Mouse (Mus musculus): ENCODE results near the gene R3hdml. TPM values are rescaled to one million over a fixed set of nuclear protein-coding genes. Genes with fewer than 3 reads are reported as not detected.

Gene R3hdml
- polyA plus RNA-seq, 1 experiment, result 44.0 TPM

GRCm38 (mm10) chr2:163480191-163480825 lies 11.8 kb upstream of the R3hdml start:
- no peaks in the 10 kb centered on the region for H3K79me2 ChIP-seq (ENCODE audit: control insufficient read depth, insufficient read depth)
- no peaks in the 10 kb centered on the region for H3K27me3 ChIP-seq (ENCODE audit: control insufficient read depth, insufficient read depth, insufficient read length)
- no peaks in the 10 kb centered on the region for H3K36me3 ChIP-seq (ENCODE audit: control insufficient read depth, insufficient read depth)
- H3K4me3 ChIP-seq, result no peak overlapping the region
- TF ChIP-seq MYOD1 (IDR thresholded peaks at IDR 0.05; ENCODE audit: control insufficient read depth in 1 of 3, insufficient read length in 2 of 3, low read depth in 2 of 3) (no peak), SRF (IDR thresholded peaks at IDR 0.05; ENCODE audit: control insufficient read depth, insufficient read length, low read depth) (no peak), USF1 (IDR thresholded peaks at IDR 0.05; ENCODE audit: low read depth) (no peak)
- H3ac ChIP-seq (ENCODE audit: control insufficient read depth, insufficient read length), result no peak overlapping the region
- H3K4me2 ChIP-seq (ENCODE audit: low read depth), result no peak overlapping the region

GRCm38 (mm10) chr2:163481539-163482029 lies 10.5 kb upstream of the R3hdml start:
- H3K4me2 ChIP-seq (ENCODE audit: low read depth), result peak overlapping the region; percentile 22

GRCm38 (mm10) chr2:163487360-163487759 lies 4.8 kb upstream of the R3hdml start:
- H3K4me2 ChIP-seq (ENCODE audit: low read depth), result no peak overlapping the region
- no peaks in the 10 kb centered on the region for H3K36me3 ChIP-seq (ENCODE audit: control insufficient read depth, insufficient read depth)
- no peaks in the 10 kb centered on the region for H3K79me2 ChIP-seq (ENCODE audit: control insufficient read depth, insufficient read depth)
- H3K27me3 ChIP-seq (ENCODE audit: control insufficient read depth, insufficient read depth, insufficient read length), result peaks cover 16% of the 10 kb centered on the region
- H3ac ChIP-seq (ENCODE audit: control insufficient read depth, insufficient read length), result no peak overlapping the region
- no peak for TF ChIP-seq E2F4 (IDR thresholded peaks at IDR 0.05; ENCODE audit: insufficient read depth)
- TF ChIP-seq MAX (IDR thresholded peaks at IDR 0.05; ENCODE audit: low read depth), result no peak
- no peak for TF ChIP-seq SRF (IDR thresholded peaks at IDR 0.05; ENCODE audit: control insufficient read depth, insufficient read length, low read depth)
- TF ChIP-seq CEBPB (IDR thresholded peaks at IDR 0.05; ENCODE audit: insufficient read depth, poor library complexity, severe bottlenecking), result peak; percentile 63
- TF ChIP-seq TCF3 (IDR thresholded peaks at IDR 0.05; ENCODE audit: insufficient read length, low read depth), result no peak
- no peak for TF ChIP-seq USF1 (IDR thresholded peaks at IDR 0.05; ENCODE audit: low read depth)
- H3K4me3 ChIP-seq, result no peak overlapping the region

More at GRCm38 (mm10) chr2:163481539-163482029, 10.5 kb upstream of the R3hdml start:
- Histone ChIP-seq H3ac (ENCODE audit: control insufficient read depth, insufficient read length) (no peak overlapping the region), H3K79me2 (ENCODE audit: control insufficient read depth, insufficient read depth) (no peaks in the 10 kb centered on the region), H3K27me3 (ENCODE audit: control insufficient read depth, insufficient read depth, insufficient read length) (no peaks in the 10 kb centered on the region), H3K4me3 (no peak overlapping the region), H3K36me3 (ENCODE audit: control insufficient read depth, insufficient read depth) (no peaks in the 10 kb centered on the region)
- TF ChIP-seq TCF3 (IDR thresholded peaks at IDR 0.05; ENCODE audit: insufficient read length, low read depth) (peak; percentile 96), POLR2AphosphoS2 (IDR thresholded peaks at IDR 0.05; ENCODE audit: insufficient read length, low read depth) (no peak), SRF (IDR thresholded peaks at IDR 0.05; ENCODE audit: control insufficient read depth, insufficient read length, low read depth) (no peak), REST (IDR thresholded peaks at IDR 0.05; ENCODE audit: insufficient read depth, insufficient read length) (no peak), USF1 (IDR thresholded peaks at IDR 0.05; ENCODE audit: low read depth) (no peak), MYOD1 (IDR thresholded peaks at IDR 0.05; ENCODE audit: control insufficient read depth in 1 of 3, insufficient read length in 2 of 3, low read depth in 2 of 3) (peak; percentile 23 to 97 (median 96)), MYOG (IDR thresholded peaks at IDR 0.05; ENCODE audit: control insufficient read depth in 1 of 3, insufficient read depth in 1 of 3, insufficient read length in 2 of 3, low read depth in 2 of 3) (peak; percentile 87 to 99 (median 98)), TCF12 (IDR thresholded peaks at IDR 0.05; ENCODE audit: insufficient read depth, poor library complexity, severe bottlenecking) (peak; percentile 92), POLR2A (IDR thresholded peaks at IDR 0.05; ENCODE audit: insufficient read length, low read depth) (no peak), MAX (IDR thresholded peaks at IDR 0.05; ENCODE audit: low read depth) (no peak), E2F4 (IDR thresholded peaks at IDR 0.05; ENCODE audit: insufficient read depth) (no peak), CEBPB (IDR thresholded peaks at IDR 0.05; ENCODE audit: insufficient read depth, poor library complexity, severe bottlenecking) (no peak)

- Histone ChIP-seq H3K36me3 (ENCODE audit: control insufficient read depth, insufficient read depth) (no peaks in the 10 kb centered on the region), H3K4me2 (ENCODE audit: low read depth) (no peak overlapping the region), H3K27me3 (ENCODE audit: control insufficient read depth, insufficient read depth, insufficient read length) (peaks cover 18% of the 10 kb centered on the region), H3K79me2 (ENCODE audit: control insufficient read depth, insufficient read depth) (no peaks in the 10 kb centered on the region), H3K4me3 (no peak overlapping the region), H3ac (ENCODE audit: control insufficient read depth, insufficient read length) (no peak overlapping the region)
- TF ChIP-seq POLR2A (IDR thresholded peaks at IDR 0.05; ENCODE audit: insufficient read length, low read depth), result no peak
- TF ChIP-seq TCF3 (IDR thresholded peaks at IDR 0.05; ENCODE audit: insufficient read length, low read depth), result peak; percentile 54
- TF ChIP-seq REST (IDR thresholded peaks at IDR 0.05; ENCODE audit: insufficient read depth, insufficient read length), result no peak
- TF ChIP-seq POLR2AphosphoS2 (IDR thresholded peaks at IDR 0.05; ENCODE audit: insufficient read length, low read depth), result no peak
- 0 out of 2 replicates have a peak, but pooled peaks have one; percentile 8 for TF ChIP-seq CEBPB (IDR thresholded peaks at IDR 0.05; ENCODE audit: insufficient read depth, poor library complexity, severe bottlenecking)
- no peak for TF ChIP-seq E2F4 (IDR thresholded peaks at IDR 0.05; ENCODE audit: insufficient read depth)
- peak; percentile 42 to 93 (median 81) for TF ChIP-seq MYOG (IDR thresholded peaks at IDR 0.05; ENCODE audit: control insufficient read depth in 1 of 3, insufficient read depth in 1 of 3, insufficient read length in 2 of 3, low read depth in 2 of 3)
- TF ChIP-seq SRF (IDR thresholded peaks at IDR 0.05; ENCODE audit: control insufficient read depth, insufficient read length, low read depth), result no peak
- peak in 2 of 3 experiments; percentile 70 to 92 for TF ChIP-seq MYOD1 (IDR thresholded peaks at IDR 0.05; ENCODE audit: control insufficient read depth in 1 of 3, insufficient read length in 2 of 3, low read depth in 2 of 3)
- no peak for TF ChIP-seq USF1 (IDR thresholded peaks at IDR 0.05; ENCODE audit: low read depth)
- no peak for TF ChIP-seq MAX (IDR thresholded peaks at IDR 0.05; ENCODE audit: low read depth)
- TF ChIP-seq TCF12 (IDR thresholded peaks at IDR 0.05; ENCODE audit: insufficient read depth, poor library complexity, severe bottlenecking), result no peak
These were observed 2.3 kb upstream of the R3hdml start for GRCm38 (mm10) chr2:163489725-163490291.

Measured in myocyte (in vitro differentiated cells).